Mouse (Mus musculus) G1E (cell line): Measurements from ENCODE around the gene Prmt8.

Experiments
- CTCF ChIP-seq: IDR thresholded peaks from 2 replicates; pipeline ENCODE4 v1.5.1; 2012; ENCODE audit warnings: low read depth, low read length, inconsistent platforms, mixed read lengths
- GATA1 ChIP-seq: IDR thresholded peaks from 2 replicates; pipeline ENCODE4 v1.6.1; 2012; ENCODE audit warnings: borderline replicate concordance, low read length, inconsistent platforms, mixed read lengths
- POLR2AphosphoS5 ChIP-seq: IDR thresholded peaks from 2 replicates; pipeline ENCODE4 v1.6.1; 2012; ENCODE audit warnings: low read depth, low read length, inconsistent platforms; ENCODE audit not compliant: insufficient replicate concordance
- TAL1 ChIP-seq: conservative IDR thresholded peaks from 2 replicates; pipeline ENCODE4 v1.6.1; 2012; ENCODE audit warnings: low read depth, low read length, inconsistent platforms, mixed read lengths

DNA sequence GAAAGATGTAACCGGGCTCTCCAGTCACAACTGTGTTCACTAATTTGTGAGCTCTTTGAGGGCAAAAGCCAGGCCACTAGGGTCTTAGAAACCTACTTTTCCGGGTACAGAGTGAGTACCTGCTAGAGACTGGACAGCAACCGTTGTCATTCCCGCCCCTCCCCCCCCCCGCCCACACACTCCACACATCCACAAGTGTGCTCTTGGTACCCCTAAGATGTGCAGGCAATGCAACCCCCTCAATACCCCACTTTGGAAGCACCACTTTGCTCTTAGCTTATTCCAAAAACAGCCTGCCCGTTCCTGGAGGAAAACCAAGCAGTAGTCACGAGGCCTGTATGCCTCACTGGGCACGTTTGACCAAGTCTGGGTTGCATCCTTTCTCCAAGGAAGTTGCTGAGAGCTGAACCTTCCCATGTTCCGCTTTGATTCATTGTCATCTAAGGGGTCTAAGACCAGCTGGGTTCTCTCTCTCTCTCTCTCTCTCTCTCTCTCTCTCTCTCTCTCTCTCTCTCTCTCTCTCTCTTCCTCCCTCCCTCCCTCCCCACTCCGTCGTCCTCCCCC is 3.1 kb downstream of the Prmt8 start:
- TF ChIP-seq CTCF (no peak), TAL1 (no peak), POLR2AphosphoS5 (no peak), GATA1 (no peak)
